Mouse (Mus musculus) G1E (cell line): ENCODE data around the gene Zfp839. TPM values are rescaled to one million over a fixed set of nuclear protein-coding genes. Genes with fewer than 3 reads are reported as not detected.

Experiments used
- ATAC-seq: 2 replicates; pipeline ENCODE4 v1.8.0; 2016; ENCODE audit warnings: mild to moderate bottlenecking; ENCODE audit not compliant: insufficient number of reproducible peaks, poor library complexity, low FRiP score, severe bottlenecking; ENCODE audit errors: extremely low read depth
- DNase-seq: peaks from one replicate; pipeline ENCODE4 v3.0.0; 2012; ENCODE audit warnings: low spot score
- H3K27me3 ChIP-seq: 2 replicates; pipeline ENCODE4 v1.6.1; 2012; ENCODE audit warnings: mild to moderate bottlenecking, low read length, inconsistent platforms; ENCODE audit not compliant: insufficient read depth
- H3K36me3 ChIP-seq: replicated peaks from 2 replicates; pipeline ENCODE3; 2012; ENCODE audit warnings: mild to moderate bottlenecking, inconsistent platforms
- H3K4me1 ChIP-seq: 2 replicates; pipeline ENCODE4 v1.6.1; 2012; ENCODE audit warnings: low read depth, low read length, inconsistent platforms, mixed read lengths; ENCODE audit not compliant: insufficient read depth
- H3K4me3 ChIP-seq: 2 replicates; pipeline ENCODE4 v1.5.1; 2012; ENCODE audit warnings: low read depth, mild to moderate bottlenecking, inconsistent platforms, low read length, moderate library complexity, mixed read lengths
- H3K9me3 ChIP-seq: replicated peaks from 2 replicates; pipeline ENCODE4 v1.6.1; 2012; ENCODE audit warnings: inconsistent platforms
- CTCF ChIP-seq: IDR thresholded peaks from 2 replicates; pipeline ENCODE4 v1.5.1; 2012; ENCODE audit warnings: low read depth, low read length, inconsistent platforms, mixed read lengths
- GATA1 ChIP-seq: IDR thresholded peaks from 2 replicates; pipeline ENCODE4 v1.6.1; 2012; ENCODE audit warnings: borderline replicate concordance, low read length, inconsistent platforms, mixed read lengths
- GATA2 ChIP-seq: IDR thresholded peaks from 2 replicates; pipeline ENCODE4 v1.6.1; 2012; ENCODE audit warnings: low read depth, low read length, inconsistent platforms, borderline replicate concordance
- POLR2AphosphoS5 ChIP-seq: IDR thresholded peaks from 2 replicates; pipeline ENCODE4 v1.6.1; 2012; ENCODE audit warnings: low read depth, low read length, inconsistent platforms; ENCODE audit not compliant: insufficient replicate concordance
- TAL1 ChIP-seq: conservative IDR thresholded peaks from 2 replicates; pipeline ENCODE4 v1.6.1; 2012; ENCODE audit warnings: low read depth, low read length, inconsistent platforms, mixed read lengths
- polyA plus RNA-seq: library from polyadenylated mRNA; stranded (reverse); fragments of >175 nt; gene quantifications from 2 replicates; pipeline ENCODE4 v1.2.3, GENCODE M21; 2012
- total RNA-seq, 2 experiments: library from RNA; stranded (forward) in 1 of 2; stranded (reverse) in 1 of 2; fragments of 200-1000 nt in 1 of 2; fragments of >200 nt in 1 of 2; fragmentation: Nextera tagmentation in 1 of 2; gene quantifications; 2 replicates each; pipeline ENCODE4 v1.2.3; 2014 to 2017

The Zfp839 gene
- total and polyA plus RNA-seq, 3 experiments: 7.0 to 8.1 (median 7.9) TPM

GRCm38 (mm10) chr12:110909962-110910361 is 59.9 kb downstream of the Zfp839 start:
- ATAC-seq: no peak
- no peak overlapping the region for H3K4me3 ChIP-seq
- no peaks in the 10 kb centered on the region for H3K9me3 ChIP-seq
- H3K27me3 ChIP-seq: no peaks in the 10 kb centered on the region
- TF ChIP-seq TAL1 (no peak), GATA1 (no peak), POLR2AphosphoS5 (no peak), GATA2 (no peak), CTCF (no peak)
- DNase-seq: no peak
- H3K4me1 ChIP-seq: no peaks in the 10 kb centered on the region
- H3K36me3 ChIP-seq: peaks cover 42% of the 10 kb centered on the region

GRCm38 (mm10) chr12:110915761-110916160 is 65.7 kb downstream of the Zfp839 start:
- H3K27me3 ChIP-seq: no peaks in the 10 kb centered on the region
- H3K4me1 ChIP-seq: no peaks in the 10 kb centered on the region
- H3K36me3 ChIP-seq: peaks cover 68% of the 10 kb centered on the region
- ATAC-seq: no peak
- no peaks in the 10 kb centered on the region for H3K9me3 ChIP-seq
- no peak overlapping the region for H3K4me3 ChIP-seq
- DNase-seq: no peak
- no peak for TF ChIP-seq POLR2AphosphoS5
- TF ChIP-seq CTCF: no peak
- no peak for TF ChIP-seq TAL1
- TF ChIP-seq GATA2: no peak
- TF ChIP-seq GATA1: no peak

Other genes with a start within 250 kb of the Zfp839 start
- 344 and 349 TPM in 2 replicates for gene Dync1h1, start 248.8 kb upstream of the Zfp839 start, total RNA-seq (2014; fragmentation: Nextera tagmentation)
- 112 and 118 TPM in 2 replicates for gene Dync1h1, start 248.8 kb upstream of the Zfp839 start, total RNA-seq (2017)
- gene Dync1h1, start 248.8 kb upstream of the Zfp839 start, polyA plus RNA-seq: 231 and 251 TPM in 2 replicates
- gene 1700001K19Rik, start 167.6 kb upstream of the Zfp839 start, total RNA-seq (2014; fragmentation: Nextera tagmentation): not detected in 2 replicates
- gene 1700001K19Rik, start 167.6 kb upstream of the Zfp839 start, total RNA-seq (2017): 0.17 TPM in 1 of 2 replicates, not detected in the other
- not detected in 2 replicates for gene 1700001K19Rik, start 167.6 kb upstream of the Zfp839 start, polyA plus RNA-seq
- gene Hsp90aa1, start 147.5 kb upstream of the Zfp839 start, total RNA-seq (2014; fragmentation: Nextera tagmentation): 1,636 and 2,110 TPM in 2 replicates
- gene Hsp90aa1, start 147.5 kb upstream of the Zfp839 start, total RNA-seq (2017): 2,016 and 2,418 TPM in 2 replicates
- gene Hsp90aa1, start 147.5 kb upstream of the Zfp839 start, polyA plus RNA-seq: 197 and 458 TPM in 2 replicates
- gene Wdr20, start 112.3 kb upstream of the Zfp839 start, total RNA-seq (2014; fragmentation: Nextera tagmentation): 28.5 and 36.9 TPM in 2 replicates
- 47.1 and 47.7 TPM in 2 replicates for gene Wdr20, start 112.3 kb upstream of the Zfp839 start, total RNA-seq (2017)
- gene Wdr20, start 112.3 kb upstream of the Zfp839 start, polyA plus RNA-seq: 8.1 and 16.4 TPM in 2 replicates
- 0.49 and 3.3 TPM in 2 replicates for gene Mok, start 9.3 kb upstream of the Zfp839 start, total RNA-seq (2014; fragmentation: Nextera tagmentation)
- 0.76 and 0.93 TPM in 2 replicates for gene Mok, start 9.3 kb upstream of the Zfp839 start, total RNA-seq (2017)
- 0.41 and 0.62 TPM in 2 replicates for gene Mok, start 9.3 kb upstream of the Zfp839 start, polyA plus RNA-seq
- 78.8 and 82.8 TPM in 2 replicates for gene Cinp, start 38.9 kb downstream of the Zfp839 start, total RNA-seq (2014; fragmentation: Nextera tagmentation)
- gene Cinp, start 38.9 kb downstream of the Zfp839 start, total RNA-seq (2017): 127 and 134 TPM in 2 replicates
- 14.0 and 23.4 TPM in 2 replicates for gene Cinp, start 38.9 kb downstream of the Zfp839 start, polyA plus RNA-seq
- gene Tecpr2, start 39.0 kb downstream of the Zfp839 start, total RNA-seq (2014; fragmentation: Nextera tagmentation): 9.2 and 13.9 TPM in 2 replicates
- 7.7 and 8.7 TPM in 2 replicates for gene Tecpr2, start 39.0 kb downstream of the Zfp839 start, total RNA-seq (2017)
- gene Tecpr2, start 39.0 kb downstream of the Zfp839 start, polyA plus RNA-seq: 4.5 and 5.6 TPM in 2 replicates
- gene Ankrd9, start 128.8 kb downstream of the Zfp839 start, total RNA-seq (2014; fragmentation: Nextera tagmentation): 2.6 and 3.5 TPM in 2 replicates
- gene Ankrd9, start 128.8 kb downstream of the Zfp839 start, total RNA-seq (2017): 7.5 and 16.0 TPM in 2 replicates
- gene Ankrd9, start 128.8 kb downstream of the Zfp839 start, polyA plus RNA-seq: 16.5 and 19.3 TPM in 2 replicates
- 304 and 341 TPM in 2 replicates for gene Rcor1, start 189.1 kb downstream of the Zfp839 start, total RNA-seq (2014; fragmentation: Nextera tagmentation)
- gene Rcor1, start 189.1 kb downstream of the Zfp839 start, total RNA-seq (2017): 104 and 125 TPM in 2 replicates
- gene Rcor1, start 189.1 kb downstream of the Zfp839 start, polyA plus RNA-seq: 84.4 and 93.1 TPM in 2 replicates